Mouse (Mus musculus) left cerebral cortex, postnatal 10 days (tissue): ENCODE data around the gene Glyr1. TPM values are rescaled to one million over a fixed set of nuclear protein-coding genes. Genes with fewer than 3 reads are reported as not detected.

Experiments
- DNase-seq, 2 experiments: peaks; one replicate each; pipeline ENCODE4 v3.0.0; 2021 to 2022; ENCODE audit warnings: low spot score in 2 of 2, mixed read lengths in 1 of 2; ENCODE audit errors: extremely low spot score in 1 of 2
- intact Hi-C: fragments of 180-260 bp; cut with DNase I; formaldehyde crosslinking; loops from one replicate; pipeline ENCODE4 v1.15.1; 2025
- total RNA-seq, 2 experiments: library from RNA; stranded (reverse); gene quantifications; 2 replicates each; pipeline ENCODE4 v1.2.3; 2021

Gene Glyr1
- total RNA-seq, 2 experiments from 2014 or later: 156 to 160 TPM

DNA sequence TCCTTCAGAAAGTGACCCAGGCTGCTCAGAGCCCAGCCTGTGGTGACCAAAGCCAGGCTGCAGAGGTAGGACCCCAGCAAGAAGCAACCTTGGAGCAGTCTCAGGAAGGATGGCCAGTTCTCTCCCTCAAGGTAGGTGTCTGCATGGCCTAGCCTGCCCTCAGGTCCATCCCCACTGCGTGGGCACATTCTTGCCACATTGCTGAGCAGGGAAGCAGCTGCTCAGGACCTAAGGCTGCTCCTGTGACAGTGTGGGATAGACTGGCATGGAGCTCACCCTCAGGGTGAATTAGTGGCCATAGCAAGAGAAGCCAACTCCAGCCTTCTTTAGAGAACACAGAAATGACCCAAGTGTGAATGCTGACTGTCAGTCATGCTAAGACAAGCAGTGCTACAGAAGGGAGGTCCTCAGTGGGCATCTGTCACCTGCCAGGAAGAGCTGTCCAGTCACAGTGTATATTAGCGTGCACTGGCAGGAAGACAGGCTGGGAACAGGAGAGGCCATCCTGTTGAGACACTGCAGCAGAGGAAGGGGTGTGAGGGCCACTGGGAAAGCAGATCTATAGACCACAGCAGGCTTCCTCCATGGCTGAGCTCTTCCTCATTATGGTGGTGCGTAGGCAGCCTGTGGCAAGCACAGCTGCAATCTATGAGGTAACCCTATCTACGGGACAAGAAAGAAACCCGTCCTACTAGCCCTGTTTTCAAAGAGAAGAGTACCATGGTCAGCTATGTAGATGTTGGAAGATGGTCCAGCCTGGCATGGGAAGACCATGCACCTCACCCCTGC is 80.4 kb downstream of the Glyr1 start:
- no peak for DNase-seq
- intact Hi-C loops: no loop called here

DNA sequence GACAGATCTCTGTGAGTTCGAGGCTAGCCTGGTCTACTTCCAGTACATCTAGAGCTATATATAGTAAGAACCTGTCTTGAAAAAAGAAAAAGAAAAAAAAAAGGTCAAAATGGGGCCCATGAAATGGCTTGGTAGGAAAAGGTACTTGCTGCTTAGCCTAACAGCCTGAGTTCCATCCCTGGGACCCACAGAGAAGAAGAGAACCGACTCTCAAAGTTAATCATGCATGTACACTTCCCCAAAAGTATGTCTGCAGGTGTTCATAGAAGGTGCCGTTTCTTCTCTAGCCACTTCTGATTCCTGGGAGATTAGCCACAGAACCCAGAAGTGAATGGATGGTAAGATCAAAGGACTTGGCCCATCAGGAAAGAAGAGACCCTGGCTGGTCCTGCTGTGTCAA is 81.2 kb downstream of the Glyr1 start:
- intact Hi-C loops: no loop called here
- DNase-seq: no peak

DNA sequence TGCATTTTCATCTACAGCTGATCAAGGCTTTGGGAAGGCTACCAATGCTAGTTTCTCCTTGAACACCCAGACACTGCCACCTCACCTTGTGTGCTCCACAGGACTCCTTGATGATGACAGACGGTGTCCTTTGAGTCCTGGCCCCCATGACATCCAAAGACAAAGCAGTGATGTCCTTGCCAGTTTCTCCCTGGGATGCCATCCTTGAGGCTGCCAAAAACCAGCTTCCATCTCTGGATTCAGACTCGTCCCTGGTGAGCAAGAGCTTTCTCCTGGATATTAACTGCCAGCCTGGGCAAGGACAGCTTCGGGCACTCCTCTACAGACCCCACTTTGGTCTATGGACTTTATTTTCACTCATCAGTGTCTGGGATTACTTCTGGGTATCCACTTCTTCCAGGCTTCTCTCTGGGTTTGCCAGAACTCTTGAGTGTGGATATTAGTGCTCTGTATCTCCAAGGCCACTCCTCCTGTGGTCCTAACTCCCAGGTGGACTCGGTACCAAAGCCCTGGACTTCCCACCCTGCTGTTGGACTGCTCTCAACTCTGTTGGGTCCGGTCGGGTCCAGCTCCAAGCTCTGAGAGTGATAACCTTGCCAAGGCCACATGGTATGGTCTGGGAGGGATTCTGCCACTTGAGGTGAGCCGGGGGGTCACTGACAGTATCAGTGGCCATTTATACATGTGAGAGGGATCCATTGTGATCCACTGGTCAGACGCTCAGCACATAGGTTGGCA is 84.1 kb downstream of the Glyr1 start:
- DNase-seq: no peak
- intact Hi-C loops: no loop called here

GRCm38 (mm10) chr16:4964731-4965391 is 84.8 kb downstream of the Glyr1 start:
- intact Hi-C loops: loop anchor here (5.0 kb wide), 1 partner anchor 47 kb away; the partner anchor contains the start of gene Rogdi
- no peak for DNase-seq

Other genes starting within 250 kb of the Glyr1 start
- not detected for gene 4930562C15Rik, start 214.4 kb downstream of the Glyr1 start, total RNA-seq
- 10 to 100 TPM; 70.4 to 70.6 TPM for gene Ubald1, start 169.5 kb downstream of the Glyr1 start, total RNA-seq
- gene Mgrn1, start 163.6 kb downstream of the Glyr1 start, total RNA-seq: 100 to 1,000 TPM; 176 to 182 TPM
- gene Nudt16l1, start 111.1 kb downstream of the Glyr1 start, total RNA-seq: 10 to 100 TPM; 69.3 to 73.0 TPM
- 10 to 100 TPM; 47.3 to 51.6 TPM for gene Anks3, start 85.7 kb downstream of the Glyr1 start, total RNA-seq
- gene Sept12, start 52.0 kb downstream of the Glyr1 start, total RNA-seq: not detected
- not detected for gene Smim22, start 42.6 kb downstream of the Glyr1 start, total RNA-seq
- 100 to 1,000 TPM; 150 to 160 TPM for gene Rogdi, start 36.3 kb downstream of the Glyr1 start, total RNA-seq
- 10 to 100 TPM; 38.1 to 38.9 TPM for gene Ubn1, start 194 bp upstream of the Glyr1 start, total RNA-seq
- gene Ppl, start 82.6 kb upstream of the Glyr1 start, total RNA-seq: under 1 TPM; 0.21 to 0.36 TPM
- under 1 TPM; 0.18 to 0.49 TPM for gene Sec14l5, start 97.2 kb upstream of the Glyr1 start, total RNA-seq
- gene Nagpa, start 154.1 kb upstream of the Glyr1 start, total RNA-seq: 10 to 100 TPM in 1 of 2 experiments, 1 to 10 TPM in 1; 7.4 to 10.1 TPM
- 10 to 100 TPM; 11.0 to 12.5 TPM for gene AU021092, start 172.4 kb upstream of the Glyr1 start, total RNA-seq
- gene Alg1, start 183.8 kb upstream of the Glyr1 start, total RNA-seq: 10 to 100 TPM; 29.7 to 31.9 TPM
- 1 to 10 TPM; 2.6 to 4.2 TPM for gene Eef2kmt, start 206.1 kb upstream of the Glyr1 start, total RNA-seq